In the genomic region with DNA sequence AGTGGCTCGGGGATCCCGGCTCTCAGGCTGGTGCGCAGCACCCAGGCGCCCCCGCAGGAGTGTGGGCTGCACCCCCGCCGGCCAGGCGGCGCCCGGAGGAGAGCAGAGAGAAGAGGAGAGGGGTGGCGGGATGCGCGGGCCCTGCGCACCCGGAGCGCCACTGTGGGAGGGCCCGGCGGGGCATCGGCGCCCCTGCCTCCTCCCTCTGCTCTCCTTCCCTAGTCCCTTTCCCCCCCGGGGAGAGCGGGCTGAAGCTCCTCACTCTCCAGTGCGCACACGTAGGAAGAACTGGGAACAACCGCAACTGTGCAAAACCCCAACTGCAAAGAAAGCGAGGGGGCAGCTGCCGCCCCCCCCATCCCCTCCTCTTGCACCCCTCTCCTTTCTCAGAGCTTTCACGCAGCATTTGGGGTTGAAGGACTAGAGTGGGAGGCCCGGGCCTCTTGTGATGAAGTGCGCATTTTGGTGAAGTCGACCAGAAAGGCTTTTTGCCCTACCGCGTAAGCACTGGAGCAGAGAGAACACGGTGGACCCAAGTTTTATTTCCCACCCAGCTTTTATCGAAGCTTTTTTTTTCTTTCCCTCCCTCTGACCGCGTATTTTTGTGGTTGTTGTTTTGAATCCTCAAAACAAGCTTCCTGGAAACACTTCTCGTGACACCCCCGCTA, we compare ENCODE assay signal across 8 mouse cellular contexts. TPM values are rescaled to one million over a fixed set of nuclear protein-coding genes. Genes with fewer than 3 reads are reported as not detected.
DNase-seq lines count a peak whose midpoint lies in the region; ATAC-seq lines count a peak whose summit lies in the region.

No protein-coding gene starts in this region.

- WGBS in hindbrain, embryonic 15.5 days: under 1% methylated on average over 34 of the region's 39 CpGs

- H3K27ac ChIP-seq in hindbrain, embryonic 15.5 days (replicated peaks): peak overlapping the region; percentile 95

- H3K4me3 ChIP-seq in hindbrain, embryonic 15.5 days: peak overlapping the region; percentile 81

- peaks cover 24% of the 10 kb centered on the region; the same call in 1 of the 2 replicates for H3K4me1 ChIP-seq in hindbrain, embryonic 15.5 days (replicated peaks)

- no peaks in the 10 kb centered on the region for H3K27me3 ChIP-seq in hindbrain, embryonic 15.5 days

- peak; percentile 63 for ATAC-seq in frontal cortex, adult (ENCODE audit: low TSS enrichment)
- peak; percentile 87 for ATAC-seq in hindbrain, embryonic 15.5 days (ENCODE audit: low FRiP score, low read depth)

- peak overlapping the region; percentile 65 for H3K4me2 ChIP-seq in hindbrain, embryonic 15.5 days

- DNase-seq in frontal cortex, postnatal 25 days (ENCODE audit: low spot score in 2 of 2): no peak
- peak; percentile 74 for DNase-seq in 3T3-L1 (ENCODE audit: low read depth, low spot score)
- DNase-seq in c-Kit-negative CD71-positive TER-119-positive erythroid progenitor cells, embryonic 14.5 days (ENCODE audit: low read depth, low spot score): peak; percentile 48
- peak; percentile 70 for DNase-seq in mesoderm, embryonic 11.5 days (ENCODE audit: low read depth, low spot score)
- no peak for DNase-seq in urinary bladder, postnatal 14 days (ENCODE audit: low spot score)
- no peak for DNase-seq in gastrocnemius, adult 18-20 months (ENCODE audit: low spot score)

- H3K9ac ChIP-seq in hindbrain, embryonic 15.5 days: peak overlapping the region; percentile 94

- H3K9me3 ChIP-seq in hindbrain, embryonic 15.5 days: no peaks in the 10 kb centered on the region

- H3K36me3 ChIP-seq in hindbrain, embryonic 15.5 days: no peaks in the 10 kb centered on the region

RNA-seq across cellular contexts. Expression of gene Cd47, which starts 55.6 kb away (rescaled TPM):
- polyA plus RNA-seq in hindbrain, embryonic 15.5 days (2015; fragmentation: Nextera tagmentation; extraction: Ambion mirVana): 150 and 170 TPM in 2 replicates
- total RNA-seq in gastrocnemius, adult 18-20 months (2021): 10 to 100 TPM; 22.4 to 26.8 TPM

Comparison
In these comparisons a context has a peak if more than half of its experiments do, and no peak if none do; other contexts are left out.
1. DNase-seq: peak in 3T3-L1 (single experiment), c-Kit-negative CD71-positive TER-119-positive erythroid progenitor cells, embryonic 14.5 days (single experiment) and mesoderm, embryonic 11.5 days (single experiment); none in frontal cortex, postnatal 25 days (0 of 2), urinary bladder, postnatal 14 days (single experiment) and gastrocnemius, adult 18-20 months (single experiment).